Mouse (Mus musculus) heart, embryonic 11.5 days (tissue): ENCODE data around the gene Rnf19b. TPM values are rescaled to one million over a fixed set of nuclear protein-coding genes. Genes with fewer than 3 reads are reported as not detected.

ENCODE experiments used
- polyA plus RNA-seq: library from polyadenylated mRNA; unstranded; fragments of >200 nt; fragmentation: Nextera tagmentation; extraction: Ambion mirVana; gene quantifications from 2 replicates; pipeline ENCODE4 v1.2.1, GENCODE M21; 2014

Rnf19b gene
- polyA plus RNA-seq, 1 experiment from 2014 or later = 7.1 TPM

Other genes with a start within 250 kb of the Rnf19b start
- 4.4 and 6.2 TPM in 2 replicates for gene Trim62, start 174.7 kb upstream of the Rnf19b start, polyA plus RNA-seq
- 4.1 and 4.6 TPM in 2 replicates for gene Azin2, start 95.8 kb upstream of the Rnf19b start, polyA plus RNA-seq
- 139 and 147 TPM in 2 replicates for gene Ak2, start 66.3 kb upstream of the Rnf19b start, polyA plus RNA-seq
- gene Tmem54, start 47.3 kb downstream of the Rnf19b start, polyA plus RNA-seq = 0.30 and 0.66 TPM in 2 replicates
- 1.7 and 2.3 TPM in 2 replicates for gene Hpca, start 63.8 kb downstream of the Rnf19b start, polyA plus RNA-seq
- 5.3 and 5.4 TPM in 2 replicates for gene Fndc5, start 78.7 kb downstream of the Rnf19b start, polyA plus RNA-seq
- 18.6 and 18.7 TPM in 2 replicates for gene S100pbp, start 131.5 kb downstream of the Rnf19b start, polyA plus RNA-seq
- 54.9 and 55.4 TPM in 2 replicates for gene Yars, start 131.5 kb downstream of the Rnf19b start, polyA plus RNA-seq
- 0.76 and 1.5 TPM in 2 replicates for gene C77080, start 203.1 kb downstream of the Rnf19b start, polyA plus RNA-seq
- gene Sync, start 229.3 kb downstream of the Rnf19b start, polyA plus RNA-seq = 0.56 and 1.2 TPM in 2 replicates